22 mouse cellular contexts compared by ENCODE assay signal in genomic region chr8:105472414-105472932, GRCm38 (mm10). TPM values are rescaled to one million over a fixed set of nuclear protein-coding genes. Genes with fewer than 3 reads are reported as not detected.
DNase-seq lines count a peak whose midpoint lies in the region; ATAC-seq and TF ChIP-seq lines count a peak whose summit lies in the region.
"Had no signal": no experiment of that assay in that cellular context is flagged by ENCODE, and none has a peak within 500 bp of the region (broad histone marks: within the 10 kb centered on the region; RNA-seq: fewer than 3 reads in every experiment).

No protein-coding gene starts in this region.

- no peak overlapping the region for H3K27ac ChIP-seq in heart, embryonic 12.5 days (ENCODE audit: poor library complexity, severe bottlenecking)
- no peak overlapping the region; the same call in 1 of the 2 replicates for H3K27ac ChIP-seq in heart, adult 2 months
- no peak overlapping the region for H3K27ac ChIP-seq in midbrain, embryonic 12.5 days (replicated peaks)
- H3K27ac ChIP-seq in midbrain, embryonic 15.5 days = no peak overlapping the region
- peak overlapping the region; percentile 53; the same call in 1 of the 2 replicates for H3K27ac ChIP-seq in limb, embryonic 10.5 days
- no peak overlapping the region for H3K27ac ChIP-seq in neural tube, embryonic 12.5 days
- H3K27ac ChIP-seq: embryonic facial prominence, embryonic 12.5 days; intestine, embryonic 15.5 days; left cerebral cortex, adult 2 months had no signal

- ATAC-seq in heart, embryonic 12.5 days (ENCODE audit: insufficient number of reproducible peaks, low FRiP score) = no peak
- no peak for ATAC-seq in midbrain, embryonic 12.5 days (ENCODE audit: low FRiP score, low read depth)
- no peak for ATAC-seq in midbrain, embryonic 15.5 days (replicated peaks)
- no peak for ATAC-seq in neural tube, embryonic 12.5 days (ENCODE audit: low FRiP score, low read depth)
- ATAC-seq: forebrain, postnatal 0 days; intestine, embryonic 15.5 days had no signal

- no peak for DNase-seq in heart, adult 2 months
- DNase-seq in limb, embryonic 10.5 days (ENCODE audit: low spot score) = peak; percentile 59
- DNase-seq in layer of hippocampus, postnatal 36 days = no peak
- DNase-seq: adrenal gland, adult 2 months; cerebellum, adult 11 months; forebrain, postnatal 0 days; heart, postnatal 4 days; lung, embryonic 14.5 days; right cerebral cortex, postnatal 25 days; thymus, postnatal 36 days had no signal

- no peak overlapping the region for H3K4me3 ChIP-seq in heart, embryonic 12.5 days
- H3K4me3 ChIP-seq in heart, adult 2 months = no peak overlapping the region
- no peak overlapping the region for H3K4me3 ChIP-seq in midbrain, embryonic 12.5 days
- H3K4me3 ChIP-seq in midbrain, embryonic 15.5 days = no peak overlapping the region
- H3K4me3 ChIP-seq in limb, embryonic 10.5 days = 0 out of 2 replicates have a peak overlapping the region, but pooled peaks have one; percentile 8
- no peak overlapping the region for H3K4me3 ChIP-seq in neural tube, embryonic 12.5 days
- H3K4me3 ChIP-seq: embryonic facial prominence, embryonic 12.5 days; intestine, embryonic 15.5 days; left cerebral cortex, adult 2 months had no signal

- H3K9ac ChIP-seq in heart, embryonic 12.5 days = no peak overlapping the region
- no peak overlapping the region for H3K9ac ChIP-seq in heart, adult 2 months (ENCODE audit: low read depth, low read length)
- no peak overlapping the region for H3K9ac ChIP-seq in midbrain, embryonic 12.5 days (replicated peaks)
- no peak overlapping the region for H3K9ac ChIP-seq in midbrain, embryonic 15.5 days
- H3K9ac ChIP-seq in neural tube, embryonic 12.5 days = no peak overlapping the region
- H3K9ac ChIP-seq: embryonic facial prominence, embryonic 12.5 days; forebrain, postnatal 0 days; intestine, embryonic 15.5 days; lung, embryonic 14.5 days had no signal

- 20% methylated on average over 23 of the region's 23 CpGs for WGBS in heart, embryonic 12.5 days
- WGBS in heart, adult 2 months = 86% methylated on average over 23 of the region's 23 CpGs
- 15% methylated on average over 23 of the region's 23 CpGs for WGBS in midbrain, embryonic 12.5 days
- WGBS in midbrain, embryonic 15.5 days = 31% methylated on average over 23 of the region's 23 CpGs
- 4% methylated on average over 23 of the region's 23 CpGs for WGBS in limb, embryonic 10.5 days
- WGBS in neural tube, embryonic 12.5 days = 14% methylated on average over 23 of the region's 23 CpGs

- H3K79me2 ChIP-seq in heart, adult 2 months (replicated peaks; ENCODE audit: control insufficient read depth, insufficient read depth, low read length) = no peaks in the 10 kb centered on the region

- TF ChIP-seq POLR2A in heart, adult 2 months (IDR thresholded peaks at IDR 0.05; ENCODE audit: insufficient read depth, low read depth, low read length) = no peak

- H3K36me3 ChIP-seq in heart, embryonic 12.5 days = peaks cover 15% of the 10 kb centered on the region; the same call in 1 of the 2 replicates
- H3K36me3 ChIP-seq in heart, adult 2 months (ENCODE audit: control insufficient read depth, insufficient read depth, low read length) = no peaks in the 10 kb centered on the region; the same call in 1 of the 2 replicates
- H3K36me3 ChIP-seq in midbrain, embryonic 12.5 days = peaks cover 5% of the 10 kb centered on the region
- no peaks in the 10 kb centered on the region for H3K36me3 ChIP-seq in midbrain, embryonic 15.5 days (replicated peaks)
- peaks cover 16% of the 10 kb centered on the region; the same call in 1 of the 2 replicates for H3K36me3 ChIP-seq in limb, embryonic 10.5 days
- H3K36me3 ChIP-seq in neural tube, embryonic 12.5 days = peaks cover 13% of the 10 kb centered on the region
- H3K36me3 ChIP-seq: intestine, embryonic 15.5 days had no signal

- H3K27me3 ChIP-seq in heart, embryonic 12.5 days (replicated peaks) = peaks cover 36% of the 10 kb centered on the region
- no peaks in the 10 kb centered on the region for H3K27me3 ChIP-seq in heart, adult 2 months (ENCODE audit: control insufficient read depth, insufficient read depth, low read length)
- H3K27me3 ChIP-seq in midbrain, embryonic 12.5 days = peaks cover 34% of the 10 kb centered on the region
- H3K27me3 ChIP-seq in midbrain, embryonic 15.5 days (replicated peaks) = 0 out of 2 replicates have a peak, but pooled peaks cover 3% of the 10 kb centered on the region
- peaks cover 56% of the 10 kb centered on the region for H3K27me3 ChIP-seq in limb, embryonic 10.5 days (ENCODE audit: low read depth, poor library complexity, severe bottlenecking)
- H3K27me3 ChIP-seq in neural tube, embryonic 12.5 days (replicated peaks) = peaks cover 9% of the 10 kb centered on the region; the same call in 1 of the 2 replicates
- H3K27me3 ChIP-seq: intestine, embryonic 15.5 days had no signal

- no peaks in the 10 kb centered on the region for H3K9me3 ChIP-seq in heart, embryonic 12.5 days (replicated peaks)
- no peaks in the 10 kb centered on the region for H3K9me3 ChIP-seq in midbrain, embryonic 12.5 days
- H3K9me3 ChIP-seq in midbrain, embryonic 15.5 days = no peaks in the 10 kb centered on the region
- no peaks in the 10 kb centered on the region for H3K9me3 ChIP-seq in limb, embryonic 10.5 days (replicated peaks)
- no peaks in the 10 kb centered on the region for H3K9me3 ChIP-seq in neural tube, embryonic 12.5 days
- H3K9me3 ChIP-seq: embryonic facial prominence, embryonic 12.5 days; intestine, embryonic 15.5 days had no signal

- intact Hi-C loops in heart, adult 2 months (cut with DNase I) = no loop called here

- no peak for TF ChIP-seq CTCF in heart, adult 2 months (IDR thresholded peaks at IDR 0.05)

- no peak for TF ChIP-seq EP300 in heart, adult 2 months (IDR thresholded peaks at IDR 0.05; ENCODE audit: insufficient read depth, low read depth, low read length)

- peaks cover 57% of the 10 kb centered on the region for H3K4me1 ChIP-seq in heart, embryonic 12.5 days (replicated peaks)
- H3K4me1 ChIP-seq in heart, adult 2 months (ENCODE audit: control insufficient read depth, insufficient read depth, low read length) = peaks cover 26% of the 10 kb centered on the region
- peaks cover 59% of the 10 kb centered on the region for H3K4me1 ChIP-seq in midbrain, embryonic 12.5 days
- peaks cover 56% of the 10 kb centered on the region for H3K4me1 ChIP-seq in midbrain, embryonic 15.5 days
- peaks cover 80% of the 10 kb centered on the region for H3K4me1 ChIP-seq in limb, embryonic 10.5 days
- H3K4me1 ChIP-seq in neural tube, embryonic 12.5 days = peaks cover 76% of the 10 kb centered on the region

- peak overlapping the region; percentile 16; the same call in 1 of the 2 replicates for H3K4me2 ChIP-seq in heart, embryonic 12.5 days
- H3K4me2 ChIP-seq in midbrain, embryonic 12.5 days (replicated peaks) = 0 out of 2 replicates have a peak overlapping the region, but pooled peaks have one; percentile 3
- H3K4me2 ChIP-seq in midbrain, embryonic 15.5 days = no peak overlapping the region
- peak overlapping the region; percentile 18; the same call in 1 of the 2 replicates for H3K4me2 ChIP-seq in neural tube, embryonic 12.5 days (replicated peaks)

RNA-seq across cellular contexts. Expression of gene Tppp3, which starts 1.1 kb away (rescaled TPM):
- 13.8 and 14.4 TPM in 2 replicates for polyA plus RNA-seq in heart, embryonic 12.5 days (2016; fragmentation: Nextera tagmentation; extraction: Ambion mirVana)
- 10 to 100 TPM; 35.0 to 48.8 TPM for total RNA-seq in heart, adult 2 months (2021)
- polyA plus RNA-seq in heart, adult 2 months (2012; rRNA removed) = 73.7 and 89.2 TPM in 2 replicates
- polyA plus RNA-seq in midbrain, embryonic 12.5 days (2016; fragmentation: Nextera tagmentation; extraction: Ambion mirVana) = 86.8 and 94.2 TPM in 2 replicates
- 125 and 127 TPM in 2 replicates for polyA plus RNA-seq in midbrain, embryonic 15.5 days (2015; fragmentation: Nextera tagmentation; extraction: Ambion mirVana)
- polyA plus RNA-seq in limb, embryonic 10.5 days (2016; fragmentation: Nextera tagmentation; extraction: Ambion mirVana) = 8.4 and 13.5 TPM in 2 replicates
- polyA plus RNA-seq in neural tube, embryonic 12.5 days (2016; fragmentation: Nextera tagmentation; extraction: Ambion mirVana) = 242 and 246 TPM in 2 replicates
- 10 to 100 TPM; 31.9 TPM for total RNA-seq in layer of hippocampus, postnatal 36 days (2021)

RNA-seq across cellular contexts. Expression of gene Zdhhc1, which starts 24.2 kb away (rescaled TPM):
- 23.1 and 23.3 TPM in 2 replicates for polyA plus RNA-seq in heart, embryonic 12.5 days (2016; fragmentation: Nextera tagmentation; extraction: Ambion mirVana)
- total RNA-seq in heart, adult 2 months (2021) = 10 to 100 TPM; 13.0 to 13.3 TPM
- 37.5 and 40.5 TPM in 2 replicates for polyA plus RNA-seq in heart, adult 2 months (2012; rRNA removed)
- polyA plus RNA-seq in midbrain, embryonic 12.5 days (2016; fragmentation: Nextera tagmentation; extraction: Ambion mirVana) = 29.9 and 30.9 TPM in 2 replicates
- polyA plus RNA-seq in midbrain, embryonic 15.5 days (2015; fragmentation: Nextera tagmentation; extraction: Ambion mirVana) = 36.5 and 39.9 TPM in 2 replicates
- polyA plus RNA-seq in limb, embryonic 10.5 days (2016; fragmentation: Nextera tagmentation; extraction: Ambion mirVana) = 18.9 and 25.3 TPM in 2 replicates
- 29.0 and 30.7 TPM in 2 replicates for polyA plus RNA-seq in neural tube, embryonic 12.5 days (2016; fragmentation: Nextera tagmentation; extraction: Ambion mirVana)
- 10 to 100 TPM; 32.8 to 37.6 TPM for total RNA-seq in layer of hippocampus, postnatal 36 days (2021)

RNA-seq across cellular contexts. Expression of gene Hsd11b2, which starts 46.1 kb away (rescaled TPM):
- polyA plus RNA-seq in heart, embryonic 12.5 days (2016; fragmentation: Nextera tagmentation; extraction: Ambion mirVana) = 1.7 and 1.9 TPM in 2 replicates
- total RNA-seq in heart, adult 2 months (2021) = under 1 TPM in 1 of 2 experiments, not detected in 1; 0.23 TPM
- 0.08 and 0.32 TPM in 2 replicates for polyA plus RNA-seq in heart, adult 2 months (2012; rRNA removed)
- 20.1 and 23.5 TPM in 2 replicates for polyA plus RNA-seq in midbrain, embryonic 12.5 days (2016; fragmentation: Nextera tagmentation; extraction: Ambion mirVana)
- 4.7 and 4.9 TPM in 2 replicates for polyA plus RNA-seq in midbrain, embryonic 15.5 days (2015; fragmentation: Nextera tagmentation; extraction: Ambion mirVana)
- polyA plus RNA-seq in limb, embryonic 10.5 days (2016; fragmentation: Nextera tagmentation; extraction: Ambion mirVana) = 78.2 and 83.2 TPM in 2 replicates
- 23.8 and 25.7 TPM in 2 replicates for polyA plus RNA-seq in neural tube, embryonic 12.5 days (2016; fragmentation: Nextera tagmentation; extraction: Ambion mirVana)
- not detected for total RNA-seq in layer of hippocampus, postnatal 36 days (2021)
- total RNA-seq: layer of hippocampus, adult 18-20 months; left cerebral cortex, adult 2 months; monocyte, adult 5-6 weeks had no signal

RNA-seq across cellular contexts. Expression of gene Lrrc36, which starts 59.1 kb away (rescaled TPM):
- polyA plus RNA-seq in heart, embryonic 12.5 days (2016; fragmentation: Nextera tagmentation; extraction: Ambion mirVana) = 0.13 TPM in 1 of 2 replicates, not detected in the other
- total RNA-seq in heart, adult 2 months (2021) = under 1 TPM; 0.45 to 0.47 TPM
- 0.67 and 0.94 TPM in 2 replicates for polyA plus RNA-seq in heart, adult 2 months (2012; rRNA removed)
- polyA plus RNA-seq in midbrain, embryonic 12.5 days (2016; fragmentation: Nextera tagmentation; extraction: Ambion mirVana) = 3.4 and 3.6 TPM in 2 replicates
- 0.97 and 1.3 TPM in 2 replicates for polyA plus RNA-seq in midbrain, embryonic 15.5 days (2015; fragmentation: Nextera tagmentation; extraction: Ambion mirVana)
- not detected in 2 replicates for polyA plus RNA-seq in limb, embryonic 10.5 days (2016; fragmentation: Nextera tagmentation; extraction: Ambion mirVana)
- polyA plus RNA-seq in neural tube, embryonic 12.5 days (2016; fragmentation: Nextera tagmentation; extraction: Ambion mirVana) = 1.6 and 1.8 TPM in 2 replicates
- total RNA-seq in layer of hippocampus, postnatal 36 days (2021) = under 1 TPM; 0.27 to 0.81 TPM
- total RNA-seq: monocyte, adult 5-6 weeks had no signal

RNA-seq across cellular contexts. Expression of gene Kctd19, which starts 59.2 kb away (rescaled TPM):
- not detected in 2 replicates for polyA plus RNA-seq in heart, embryonic 12.5 days (2016; fragmentation: Nextera tagmentation; extraction: Ambion mirVana)
- under 1 TPM; 0.13 to 0.25 TPM for total RNA-seq in heart, adult 2 months (2021)
- 0.08 and 0.15 TPM in 2 replicates for polyA plus RNA-seq in heart, adult 2 months (2012; rRNA removed)
- not detected in 2 replicates for polyA plus RNA-seq in midbrain, embryonic 12.5 days (2016; fragmentation: Nextera tagmentation; extraction: Ambion mirVana)
- not detected in 2 replicates for polyA plus RNA-seq in midbrain, embryonic 15.5 days (2015; fragmentation: Nextera tagmentation; extraction: Ambion mirVana)
- not detected in 2 replicates for polyA plus RNA-seq in limb, embryonic 10.5 days (2016; fragmentation: Nextera tagmentation; extraction: Ambion mirVana)
- polyA plus RNA-seq in neural tube, embryonic 12.5 days (2016; fragmentation: Nextera tagmentation; extraction: Ambion mirVana) = not detected in 2 replicates
- not detected for total RNA-seq in layer of hippocampus, postnatal 36 days (2021)
- total RNA-seq: adrenal gland, adult 2 months; heart, postnatal 4 days; layer of hippocampus, adult 18-20 months; left cerebral cortex, adult 2 months; monocyte, adult 5-6 weeks had no signal
- polyA plus RNA-seq: embryonic facial prominence, embryonic 12.5 days; intestine, embryonic 15.5 days; kidney, postnatal 0 days; neural tube, embryonic 14.5 days; stomach, embryonic 16.5 days had no signal
